Mouse (Mus musculus): ENCODE data around the gene Hcn3.

GRCm38 (mm10) chr3:89124241-89124640 is 35.8 kb downstream of the Hcn3 start:
- no peak for TF ChIP-seq ZC3H11A (IDR thresholded peaks at IDR 0.05; ENCODE audit: borderline replicate concordance, low read depth, low read length)
- TF ChIP-seq CHD2 (IDR thresholded peaks at IDR 0.05; ENCODE audit: low read depth, low read length) = no peak
